Mouse (Mus musculus) left cerebral cortex, adult 9 months (tissue): Measurements from ENCODE around the gene Slc2a3.

Experiments used
- DNase-seq, 2 experiments: peaks; one replicate each; pipeline ENCODE4 v3.0.0; 2022; ENCODE audit warnings: low spot score in 2 of 2

Gene Slc2a3

GRCm38 (mm10) chr6:122801301-122801800, at the start of gene Slc2a3:
Gene Slc2a3 (minus strand): TSS chr6:122801640.
- DNase-seq: peak in 1 of 2 experiments; percentile 65

- no peak for DNase-seq
Measured at GRCm38 (mm10) chr6:122843759-122844158, 42.3 kb upstream of the Slc2a3 start.

DNA sequence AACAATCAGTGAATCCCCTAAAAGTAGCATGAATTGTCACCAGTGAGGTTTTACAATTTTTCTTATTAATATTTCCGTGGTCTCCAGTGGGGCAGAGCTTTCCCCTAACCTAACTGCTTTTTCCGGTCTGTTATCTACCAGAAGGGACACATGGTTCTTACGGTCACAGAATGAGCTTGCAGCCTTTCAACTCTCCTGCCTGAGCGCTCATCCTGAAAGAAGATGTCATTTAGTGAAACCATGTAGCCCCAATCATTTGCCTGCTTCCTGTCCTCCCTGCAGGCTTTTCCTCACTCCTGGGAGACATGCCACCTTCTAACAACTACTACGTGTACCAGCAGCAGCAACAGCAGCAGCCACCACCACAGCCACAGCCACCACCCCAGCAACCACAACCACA, 36.1 kb upstream of the Slc2a3 start:
- DNase-seq: no peak

- no peak for DNase-seq
Measured at GRCm38 (mm10) chr6:122836974-122837373, 35.5 kb upstream of the Slc2a3 start.

DNA sequence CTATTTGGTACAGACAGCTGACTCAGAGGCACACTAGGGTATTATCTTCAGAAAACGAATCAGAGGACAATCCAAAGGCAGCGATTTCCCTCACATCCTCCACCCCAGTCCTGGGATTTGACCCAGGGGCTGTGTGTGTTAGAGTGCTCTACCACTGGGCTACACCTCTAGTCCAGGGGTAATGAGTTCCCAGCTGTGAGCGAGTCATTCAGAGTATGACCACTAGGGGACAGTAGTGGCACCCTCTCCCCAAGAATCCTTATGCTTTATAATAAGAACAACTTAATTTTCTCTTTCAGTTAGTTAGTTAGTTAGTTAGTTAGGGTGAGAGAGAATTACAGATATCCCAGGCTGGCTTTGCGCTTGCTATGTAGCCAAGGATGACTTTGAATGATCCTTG, 32.9 kb upstream of the Slc2a3 start:
- no peak for DNase-seq

- DNase-seq: no peak
Measured at GRCm38 (mm10) chr6:122832880-122833279, 31.4 kb upstream of the Slc2a3 start.

GRCm38 (mm10) chr6:122828086-122828485, 26.6 kb upstream of the Slc2a3 start:
- DNase-seq: no peak

DNA sequence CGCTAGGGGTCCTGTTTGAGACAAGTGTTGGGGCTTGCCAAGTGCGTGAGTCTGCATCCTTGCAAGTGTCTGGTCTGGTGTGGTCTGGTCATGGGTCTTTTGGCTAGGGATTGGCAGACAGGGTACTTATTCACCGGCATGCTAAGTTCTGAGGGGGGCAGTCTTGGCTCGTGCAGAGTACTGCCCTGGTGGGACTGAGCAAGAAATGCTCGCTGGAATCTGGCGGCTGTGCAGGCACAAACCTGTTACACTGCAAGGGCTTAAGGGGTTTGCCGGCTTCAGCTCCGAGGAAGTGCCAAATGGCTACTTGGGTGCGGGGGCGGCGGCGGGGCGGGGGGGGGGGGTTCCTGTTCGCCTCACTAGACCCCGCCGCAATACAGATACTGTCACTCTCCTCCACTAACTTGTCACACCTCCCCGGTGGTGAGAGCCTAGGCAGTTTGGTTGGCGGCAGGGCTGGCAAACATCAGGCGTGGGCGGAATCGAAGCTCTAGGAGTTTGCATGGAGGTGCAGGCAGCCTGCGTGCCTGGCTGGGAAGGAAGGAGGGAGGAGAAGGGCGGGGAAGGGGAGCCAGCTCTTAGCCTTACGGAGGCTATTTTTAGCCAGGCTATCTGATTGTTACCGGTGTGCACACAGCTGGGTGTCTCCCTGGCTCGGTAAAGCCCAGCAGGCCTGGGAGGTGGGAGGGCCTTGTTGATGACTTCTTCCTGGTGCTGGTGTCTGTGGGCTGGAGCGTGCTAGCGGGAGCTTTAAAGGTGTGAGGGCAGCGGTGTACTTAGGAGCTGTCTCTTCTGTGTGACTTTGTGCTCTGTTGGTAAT, 24.7 kb upstream of the Slc2a3 start:
- DNase-seq: peak; percentile 83 to 92

GRCm38 (mm10) chr6:122825166-122825565, 23.7 kb upstream of the Slc2a3 start:
- no peak for DNase-seq

DNA sequence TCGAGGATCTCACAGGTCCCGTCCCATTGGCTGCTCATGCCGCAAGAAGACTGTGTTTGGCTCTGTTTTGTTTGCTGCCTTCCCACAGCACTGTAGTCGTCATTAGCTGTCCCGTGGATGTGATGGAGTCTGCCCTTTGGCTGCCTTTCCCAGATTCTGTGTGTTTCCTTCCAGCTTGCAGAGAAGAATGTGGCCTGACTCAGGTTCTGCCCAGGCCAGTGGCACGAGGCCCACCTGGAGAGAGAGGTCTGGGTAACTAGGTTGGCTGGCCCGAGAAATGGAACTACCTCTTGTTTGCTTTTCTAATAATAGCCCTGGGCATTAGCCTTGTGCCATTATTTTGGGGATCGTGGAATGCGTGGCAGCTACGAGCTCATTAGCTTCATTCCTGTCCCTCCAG, 22.6 kb upstream of the Slc2a3 start:
- DNase-seq: no peak

DNA sequence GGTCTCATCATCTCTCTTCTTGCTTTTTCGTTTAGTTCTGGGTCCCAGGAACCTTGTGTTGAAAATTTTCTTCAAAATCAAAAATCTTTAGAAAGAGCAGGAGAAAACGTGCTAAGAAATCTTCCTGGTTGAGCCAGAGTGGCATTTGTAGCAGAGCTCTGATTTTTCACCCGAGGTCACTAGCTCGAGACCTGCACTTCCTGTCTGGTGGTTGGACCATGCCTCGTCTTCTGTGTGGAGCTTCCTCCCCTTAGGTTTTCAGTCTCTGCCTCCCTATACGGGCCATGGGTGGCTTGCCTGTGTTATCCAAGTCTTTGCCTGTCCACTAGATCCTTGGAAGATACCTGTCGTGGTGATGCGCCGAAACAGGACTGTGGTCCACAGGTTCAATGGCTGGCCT, 20.4 kb upstream of the Slc2a3 start:
- no peak for DNase-seq

GRCm38 (mm10) chr6:122820799-122821650, 19.6 kb upstream of the Slc2a3 start:
- no peak for DNase-seq

- no peak for DNase-seq
Measured at GRCm38 (mm10) chr6:122820071-122820798, 18.8 kb upstream of the Slc2a3 start.

- peak in 1 of 2 experiments; percentile 55 for DNase-seq
Measured at GRCm38 (mm10) chr6:122819306-122820070, 18.0 kb upstream of the Slc2a3 start, which contains the start of gene Foxj2. Gene Foxj2 (plus strand): TSS chr6:122819914.

DNA sequence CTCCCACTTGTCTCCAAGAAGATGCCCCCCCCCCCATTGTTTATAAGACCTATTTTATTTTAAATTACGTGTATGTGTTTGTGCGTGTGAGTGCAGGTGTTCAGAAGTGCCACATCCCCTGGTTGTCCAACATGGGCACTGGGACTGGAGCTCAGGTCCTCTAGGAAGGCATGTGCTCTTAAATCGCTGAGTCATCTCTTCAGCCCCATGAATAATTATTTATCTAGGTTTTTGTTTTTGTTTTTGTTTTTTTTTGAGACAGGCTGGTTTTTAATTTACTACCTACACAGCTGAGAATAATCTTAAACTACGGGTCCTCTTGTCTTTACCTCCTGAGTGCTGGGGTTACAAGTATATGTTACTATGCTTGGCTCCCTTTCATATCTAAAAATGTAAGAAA, 12.2 kb upstream of the Slc2a3 start:
- no peak for DNase-seq

DNA sequence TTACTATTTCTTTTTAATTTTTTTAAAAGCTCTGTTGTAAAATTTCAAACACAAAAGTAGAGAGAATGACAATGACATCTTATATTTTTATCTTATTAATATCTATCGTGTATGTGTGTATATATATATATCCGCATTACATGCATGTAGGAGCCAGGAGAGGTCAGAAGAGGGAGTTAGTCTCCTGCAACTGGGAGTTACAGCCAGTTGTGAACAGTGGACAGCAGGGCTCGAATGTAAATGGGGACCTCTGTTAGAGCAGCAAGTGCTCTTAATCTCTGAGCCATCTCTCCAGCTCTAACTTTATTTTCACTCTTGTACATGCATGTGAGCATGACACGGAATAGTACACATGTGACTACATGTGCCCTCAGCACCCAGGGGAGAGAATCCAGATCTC, 11.3 kb upstream of the Slc2a3 start:
- DNase-seq: no peak

- peak in 1 of 2 experiments; percentile 48 for DNase-seq
Measured at GRCm38 (mm10) chr6:122811771-122812600, 10.5 kb upstream of the Slc2a3 start.

DNA sequence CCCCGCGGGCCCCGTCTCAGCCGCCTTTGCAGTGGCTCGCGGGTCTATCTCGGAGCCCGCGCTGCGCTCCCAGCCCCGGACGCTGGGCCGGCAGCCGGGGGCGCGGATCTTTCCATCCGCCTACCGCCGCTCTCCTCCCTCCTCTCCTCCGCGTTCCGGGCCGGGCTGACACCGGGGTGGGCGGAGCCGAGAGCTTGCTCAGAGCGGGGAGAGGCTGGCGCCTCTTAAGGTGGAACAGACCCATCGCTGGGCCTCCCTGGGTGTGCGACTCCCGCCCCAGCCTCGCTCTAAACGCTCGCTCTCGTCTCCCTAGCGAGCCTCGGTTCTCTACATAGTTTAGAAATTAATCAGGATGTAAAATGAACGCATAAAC, 9.8 kb upstream of the Slc2a3 start:
- peak; percentile 85 to 92 for DNase-seq

GRCm38 (mm10) chr6:122810615-122811279, 9.3 kb upstream of the Slc2a3 start:
- DNase-seq: peak; percentile 97 to 98
